Mouse (Mus musculus) liver, embryonic 12.5 days (tissue): ENCODE results near the gene Il11. TPM values are rescaled to one million over a fixed set of nuclear protein-coding genes. Genes with fewer than 3 reads are reported as not detected.
A peak's percentile ranks its signal among the peaks of the same experiment; 100 is the strongest.

Experiments used
- ATAC-seq: fragments of 200-750 bp; cut with Nextera tagmentation; 2 replicates; pipeline ENCODE4 v1.8.0; 2017; ENCODE audit warnings: moderate number of reproducible peaks, mild to moderate bottlenecking, moderate library complexity
- H3K27ac ChIP-seq: fragments of 300-500 bp; sonication (generic); 2 replicates; pipeline ENCODE4 v1.5.1; 2016; ENCODE audit warnings: mild to moderate bottlenecking
- H3K27me3 ChIP-seq: fragments of 300-500 bp; sonication (generic); replicated peaks from 2 replicates; pipeline ENCODE4 v1.6.1; 2016; ENCODE audit warnings: mild to moderate bottlenecking, moderate library complexity
- H3K36me3 ChIP-seq: fragments of 300-500 bp; sonication (generic); 2 replicates; pipeline ENCODE4 v1.6.1; 2016; ENCODE audit warnings: mild to moderate bottlenecking, moderate library complexity
- H3K4me1 ChIP-seq: fragments of 300-500 bp; sonication (generic); 2 replicates; pipeline ENCODE4 v1.6.1; 2016
- H3K4me2 ChIP-seq: fragments of 300-500 bp; sonication (generic); 2 replicates; pipeline ENCODE4 v1.6.1; 2016; ENCODE audit warnings: mild to moderate bottlenecking, moderate library complexity
- H3K4me3 ChIP-seq: fragments of 300-500 bp; sonication (generic); 2 replicates; pipeline ENCODE4 v1.5.1; 2016; ENCODE audit warnings: mild to moderate bottlenecking, moderate library complexity
- H3K9ac ChIP-seq: fragments of 300-500 bp; sonication (generic); 2 replicates; pipeline ENCODE4 v1.6.1; 2016; ENCODE audit warnings: mild to moderate bottlenecking, moderate library complexity
- H3K9me3 ChIP-seq: fragments of 300-500 bp; sonication (generic); replicated peaks from 2 replicates; pipeline ENCODE4 v1.6.1; 2016; ENCODE audit warnings: mild to moderate bottlenecking, moderate library complexity
- WGBS: fragments of 180-500 bp; shearing (Covaris S2); methylation state at CpG from one replicate; pipeline ENCODE4 v1.1.7; 2016; ENCODE audit not compliant: insufficient replicate concordance; 5-methylcytosine and 5-hydroxymethylcytosine counted together
- polyA plus RNA-seq: library from polyadenylated mRNA; unstranded; fragments of >200 nt; fragmentation: Nextera tagmentation; extraction: Ambion mirVana; gene quantifications from 2 replicates; pipeline ENCODE4 v1.2.1, GENCODE M21; 2016

Gene Il11
- polyA plus RNA-seq, 1 experiment from 2014 or later = not detected

GRCm38 (mm10) chr7:4782130-4782529, 529 bp downstream of the Il11 start:
- 41% methylated on average over 3 of the region's 3 CpGs for WGBS
- Histone ChIP-seq H3K4me3 (no peak overlapping the region), H3K27ac (no peak overlapping the region), H3K4me1 (peaks cover 43% of the 10 kb centered on the region), H3K9me3 (no peaks in the 10 kb centered on the region), H3K27me3 (peaks cover 58% of the 10 kb centered on the region), H3K4me2 (no peak overlapping the region), H3K9ac (no peak overlapping the region), H3K36me3 (peaks cover 12% of the 10 kb centered on the region)
- ATAC-seq = no peak

- Histone ChIP-seq H3K9ac (no peak overlapping the region), H3K4me2 (0 out of 2 replicates have a peak overlapping the region, but pooled peaks have one; percentile 8), H3K9me3 (no peaks in the 10 kb centered on the region), H3K4me3 (no peak overlapping the region), H3K27ac (no peak overlapping the region), H3K27me3 (peaks cover 80% of the 10 kb centered on the region), H3K36me3 (peaks cover 10% of the 10 kb centered on the region), H3K4me1 (peaks cover 43% of the 10 kb centered on the region)
- ATAC-seq = no peak
- 8% methylated on average over 5 of the region's 5 CpGs for WGBS
Measured at GRCm38 (mm10) chr7:4779921-4780320, 2.7 kb downstream of the Il11 start.

DNA sequence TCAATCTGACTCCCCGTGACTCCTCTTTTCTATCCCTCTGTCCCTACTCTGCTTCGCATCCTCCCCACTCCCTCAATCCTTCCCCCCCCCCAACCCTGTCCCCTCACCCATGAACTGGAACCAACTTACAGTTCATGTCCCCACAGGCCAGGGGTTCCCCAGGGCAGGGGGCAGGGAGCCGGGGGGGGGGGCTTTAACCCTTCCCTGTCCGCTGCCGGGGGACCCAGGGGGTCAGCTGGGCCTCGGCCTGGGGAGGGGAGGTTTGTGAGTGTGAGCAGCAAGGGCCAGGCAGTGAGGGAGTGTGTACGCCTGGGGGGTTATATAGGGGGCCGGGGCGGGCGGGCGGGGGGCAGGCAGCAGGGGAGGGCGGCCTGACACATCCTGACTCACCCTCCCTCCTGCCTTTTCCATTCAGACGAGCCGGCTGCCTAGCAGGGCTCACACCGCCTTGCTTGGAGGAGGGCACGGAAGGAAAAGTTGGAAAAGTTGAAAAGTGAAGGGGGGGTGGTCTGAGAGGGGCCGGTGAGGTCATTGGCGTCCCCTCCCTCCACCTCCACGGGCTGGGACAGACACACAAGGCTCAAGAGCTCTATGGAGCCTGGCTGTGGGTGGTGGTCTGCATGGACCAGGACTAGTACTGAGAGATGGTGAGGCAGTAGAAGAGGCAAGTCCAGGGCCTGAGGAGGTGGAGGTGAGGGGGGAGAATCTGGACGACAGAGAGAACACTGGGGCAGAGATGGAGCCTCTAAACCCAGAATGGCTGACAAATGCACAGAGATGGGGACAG, 4.6 kb downstream of the Il11 start:
- no peak overlapping the region for H3K27ac ChIP-seq
- H3K27me3 ChIP-seq = peaks cover 99% of the 10 kb centered on the region
- ATAC-seq = no peak
- 11% methylated on average over 17 of the region's 20 CpGs for WGBS
- no peaks in the 10 kb centered on the region for H3K36me3 ChIP-seq
- no peak overlapping the region for H3K4me3 ChIP-seq
- H3K9me3 ChIP-seq = no peaks in the 10 kb centered on the region
- peaks cover 25% of the 10 kb centered on the region for H3K4me1 ChIP-seq
- peak overlapping the region; percentile 66; the same call in 1 of the 2 replicates for H3K4me2 ChIP-seq
- H3K9ac ChIP-seq = no peak overlapping the region

GRCm38 (mm10) chr7:4776861-4777830, 5.5 kb downstream of the Il11 start:
- peak overlapping the region; percentile 44 for H3K4me3 ChIP-seq
- H3K9me3 ChIP-seq = no peaks in the 10 kb centered on the region
- peak overlapping the region; percentile 17; the same call in 1 of the 2 replicates for H3K9ac ChIP-seq
- WGBS = 2% methylated on average over 53 of the region's 56 CpGs
- H3K27me3 ChIP-seq = peaks cover 96% of the 10 kb centered on the region
- ATAC-seq = peak; percentile 41
- no peak overlapping the region for H3K27ac ChIP-seq
- H3K4me1 ChIP-seq = peaks cover 20% of the 10 kb centered on the region
- H3K36me3 ChIP-seq = no peaks in the 10 kb centered on the region
- H3K4me2 ChIP-seq = peak overlapping the region; percentile 66

DNA sequence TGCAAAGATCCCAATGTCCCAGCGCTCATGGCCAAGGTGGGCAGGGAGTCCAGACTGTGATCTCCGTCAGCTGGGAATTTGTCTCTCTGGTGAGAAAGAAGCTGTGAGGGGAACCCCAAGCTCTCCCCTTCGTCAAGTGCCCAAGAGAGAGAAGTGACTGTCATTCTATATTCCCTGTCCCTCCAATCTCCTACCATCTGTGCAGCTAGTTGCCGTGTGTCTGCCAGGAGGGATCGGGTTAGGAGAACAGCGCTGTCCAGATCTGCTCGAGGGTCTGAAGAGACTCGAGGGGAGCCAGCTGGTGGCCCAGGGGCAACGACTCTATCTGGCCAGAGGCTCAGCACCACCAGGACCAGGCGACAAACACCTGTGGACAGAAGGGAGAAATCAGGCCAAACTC, 6.5 kb downstream of the Il11 start:
- Histone ChIP-seq H3K27ac (no peak overlapping the region), H3K36me3 (no peaks in the 10 kb centered on the region), H3K27me3 (peaks cover 96% of the 10 kb centered on the region), H3K9ac (no peak overlapping the region), H3K4me2 (no peak overlapping the region), H3K4me3 (no peak overlapping the region), H3K4me1 (peaks cover 20% of the 10 kb centered on the region), H3K9me3 (no peaks in the 10 kb centered on the region)
- ATAC-seq = no peak
- 42% methylated on average over 10 of the region's 10 CpGs for WGBS

DNA sequence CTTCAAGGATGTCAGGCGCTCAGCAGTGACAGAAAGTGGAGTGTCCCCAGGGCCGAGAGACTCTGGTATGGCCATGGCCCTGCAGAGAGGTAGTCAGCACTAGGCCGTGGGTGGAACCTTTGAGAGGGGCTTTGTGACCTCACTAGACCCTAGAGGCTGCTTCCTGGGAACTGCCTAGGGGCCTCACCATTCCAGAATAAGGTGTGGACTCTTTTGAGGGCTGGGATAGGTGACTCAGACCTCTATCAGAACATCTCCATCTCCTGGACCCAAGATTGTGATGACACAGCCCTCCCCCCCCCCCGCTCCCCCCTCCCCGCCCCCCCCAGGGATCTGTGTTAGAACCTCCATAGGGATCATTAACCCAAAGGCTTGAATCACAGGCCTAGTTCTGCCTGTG, 11.5 kb downstream of the Il11 start, which contains the start of gene Fam71e2:
TSS of gene Fam71e2 (minus strand) at position 101 of the 400 bp plus-strand sequence.
- Histone ChIP-seq H3K36me3 (no peaks in the 10 kb centered on the region), H3K4me1 (no peaks in the 10 kb centered on the region), H3K9ac (no peak within 1 kb of the TSS), H3K27me3 (peaks cover 66% of the 10 kb centered on the region), H3K4me3 (no peak within 1 kb of the TSS), H3K4me2 (no peak within 1 kb of the TSS), H3K27ac (no peak within 1 kb of the TSS), H3K9me3 (no peaks in the 10 kb centered on the region)
- no peak for ATAC-seq
- 53% methylated on average over 3 of the region's 5 CpGs for WGBS

GRCm38 (mm10) chr7:4764946-4765710, 17.5 kb downstream of the Il11 start:
- Histone ChIP-seq H3K27me3 (peaks cover 48% of the 10 kb centered on the region), H3K36me3 (no peaks in the 10 kb centered on the region), H3K4me3 (no peak overlapping the region), H3K9me3 (no peaks in the 10 kb centered on the region), H3K9ac (no peak overlapping the region), H3K4me2 (peak overlapping the region; percentile 2; the same call in 1 of the 2 replicates), H3K4me1 (no peaks in the 10 kb centered on the region), H3K27ac (no peak overlapping the region)
- WGBS = 43% methylated on average over 4 of the region's 4 CpGs
- ATAC-seq = no peak

DNA sequence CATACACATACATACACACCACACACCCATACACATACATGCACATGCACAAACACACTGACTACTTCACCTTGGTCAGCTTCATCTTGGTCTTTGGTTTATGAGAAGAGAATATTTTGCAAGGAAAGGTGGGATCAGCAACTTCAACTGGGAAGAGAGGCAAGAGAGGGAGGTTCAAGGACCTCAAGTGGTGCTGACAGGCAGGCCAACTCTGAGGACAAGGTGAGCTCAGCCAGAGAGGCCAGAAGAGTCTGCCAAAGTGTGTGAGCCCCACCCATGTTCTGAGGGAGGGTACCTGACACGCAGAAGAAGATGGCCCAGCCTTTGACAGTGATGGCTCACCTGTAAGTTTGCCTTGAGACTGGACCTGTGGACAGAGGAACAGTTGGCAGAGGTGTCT, 23.0 kb downstream of the Il11 start:
- peaks cover 7% of the 10 kb centered on the region; the same call in 1 of the 2 replicates for H3K9me3 ChIP-seq
- no peak overlapping the region for H3K4me3 ChIP-seq
- no peak overlapping the region for H3K27ac ChIP-seq
- no peaks in the 10 kb centered on the region for H3K36me3 ChIP-seq
- no peak for ATAC-seq
- H3K9ac ChIP-seq = no peak overlapping the region
- peaks cover 42% of the 10 kb centered on the region for H3K27me3 ChIP-seq
- H3K4me2 ChIP-seq = no peak overlapping the region
- H3K4me1 ChIP-seq = no peaks in the 10 kb centered on the region
- WGBS = 28% methylated on average over 1 of the region's 1 CpGs

DNA sequence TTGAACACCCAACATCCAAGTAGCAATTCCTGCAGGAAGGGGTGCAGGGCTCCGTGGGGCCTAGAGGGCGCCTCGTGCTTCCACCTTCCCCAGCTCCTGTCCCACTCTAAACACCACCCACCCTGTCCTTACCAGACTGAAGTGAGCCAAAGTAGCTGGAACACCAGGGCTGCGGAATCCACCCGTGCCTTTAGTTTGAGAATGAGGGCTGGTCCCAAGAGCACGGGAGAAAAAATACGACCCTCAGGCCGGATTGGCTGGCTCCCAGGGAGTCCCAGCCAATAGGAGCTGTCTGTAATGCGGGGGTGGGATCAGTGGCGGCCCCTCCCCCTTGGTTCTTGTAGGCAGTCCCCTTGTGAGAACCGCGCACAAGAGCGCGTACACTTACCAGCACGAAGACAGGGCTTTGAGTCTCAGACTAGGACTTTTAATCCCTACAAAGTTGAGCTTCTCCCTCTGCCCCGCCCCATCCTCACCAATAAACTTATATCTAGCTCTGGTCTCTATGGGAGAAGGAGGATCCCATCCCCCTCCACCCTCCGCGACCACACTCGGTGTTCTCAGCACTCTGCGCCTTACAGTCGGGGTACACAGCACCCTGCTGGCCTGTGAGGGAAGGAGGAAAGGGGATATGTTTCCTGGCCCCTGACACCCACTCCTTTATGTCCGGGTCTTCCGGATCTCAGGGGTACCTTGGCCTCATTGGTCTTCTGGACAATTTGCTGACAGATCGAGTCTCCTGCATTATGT, 29.7 kb downstream of the Il11 start, which contains the start of gene Cox6b2:
TSS of gene Cox6b2 (minus strand) at position 274 of the 750 bp plus-strand sequence.
- Histone ChIP-seq H3K9me3 (peaks cover 7% of the 10 kb centered on the region; the same call in 1 of the 2 replicates), H3K4me3 (peak within 1 kb of the TSS; percentile 73), H3K9ac (peak within 1 kb of the TSS; percentile 81), H3K4me2 (peak within 1 kb of the TSS; percentile 94), H3K27ac (peak within 1 kb of the TSS; percentile 90), H3K27me3 (peaks cover 3% of the 10 kb centered on the region; the same call in 1 of the 2 replicates), H3K36me3 (peaks cover 27% of the 10 kb centered on the region), H3K4me1 (peaks cover 54% of the 10 kb centered on the region)
- ATAC-seq = peak; percentile 84
- WGBS = 5% methylated on average over 24 of the region's 24 CpGs

GRCm38 (mm10) chr7:4751971-4752820, 30.5 kb downstream of the Il11 start:
- H3K27me3 ChIP-seq = no peaks in the 10 kb centered on the region; the same call in 1 of the 2 replicates
- ATAC-seq = peak; percentile 76
- H3K4me1 ChIP-seq = peaks cover 62% of the 10 kb centered on the region
- peak overlapping the region; percentile 94 for H3K4me2 ChIP-seq
- peak overlapping the region; percentile 90 for H3K27ac ChIP-seq
- peaks cover 27% of the 10 kb centered on the region for H3K36me3 ChIP-seq
- H3K9me3 ChIP-seq = peaks cover 7% of the 10 kb centered on the region; the same call in 1 of the 2 replicates
- WGBS = 2% methylated on average over 30 of the region's 30 CpGs
- H3K4me3 ChIP-seq = peak overlapping the region; percentile 73
- peak overlapping the region; percentile 81 for H3K9ac ChIP-seq
